Mouse (Mus musculus) layer of hippocampus, postnatal 25 days (tissue): ENCODE measurements around the gene Brox. TPM values are rescaled to one million over a fixed set of nuclear protein-coding genes. Genes with fewer than 3 reads are reported as not detected.

Source experiments
- DNase-seq, 2 experiments: peaks; one replicate each; pipeline ENCODE4 v3.0.0; 2022; ENCODE audit warnings: mixed read lengths in 2 of 2, low spot score in 1 of 2; ENCODE audit errors: extremely low spot score in 1 of 2
- total RNA-seq, 2 experiments: library from RNA; stranded (reverse); gene quantifications; 2 replicates each; pipeline ENCODE4 v1.2.3; 2021

Gene Brox
- total RNA-seq, 2 experiments from 2014 or later: 51.3 to 52.7 TPM

DNA sequence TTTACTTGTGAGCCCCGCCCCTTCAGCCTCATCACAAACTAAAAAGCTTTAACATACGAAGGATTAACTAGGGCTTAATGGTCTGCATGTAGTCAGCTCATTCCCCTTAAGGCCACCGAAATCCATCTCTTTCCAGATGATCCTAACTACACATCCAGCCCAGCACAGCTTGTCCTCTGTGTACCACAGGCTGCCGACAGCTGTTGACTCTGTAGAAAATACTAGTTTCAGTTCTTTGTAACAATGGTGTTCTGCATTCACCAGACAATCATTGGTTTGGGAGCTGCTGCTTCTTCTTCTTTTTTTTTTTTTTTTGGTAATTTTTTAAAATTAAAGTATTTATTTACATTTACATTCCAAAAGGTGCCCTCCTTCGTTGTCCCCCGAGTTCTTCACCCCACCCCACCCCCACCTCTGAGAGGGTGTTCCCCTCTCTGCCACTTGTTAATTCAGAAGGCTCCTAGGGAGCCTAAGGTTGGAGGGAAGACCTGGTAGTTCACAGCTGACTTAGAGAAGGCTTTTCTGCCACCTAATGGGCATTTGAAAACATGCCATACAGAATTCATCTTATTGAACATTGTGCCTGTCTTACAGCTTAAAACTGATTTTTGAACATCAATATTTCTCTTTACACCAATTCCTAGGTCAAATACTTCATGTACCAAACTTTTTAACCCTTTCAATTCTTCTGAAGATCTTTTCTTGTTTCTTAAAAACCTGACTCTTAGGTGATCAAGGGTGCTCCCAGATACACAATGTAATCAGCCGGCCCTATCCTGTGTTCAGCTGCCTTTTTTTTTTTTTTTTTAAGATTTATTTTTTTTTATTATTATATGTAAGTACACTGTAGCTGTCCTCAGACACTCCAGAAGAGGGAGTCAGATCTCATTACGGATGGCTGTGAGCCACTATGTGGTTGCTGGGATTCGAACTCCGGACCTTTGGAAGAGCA lies 23.9 kb downstream of the Brox start:
- no peak for DNase-seq

DNA sequence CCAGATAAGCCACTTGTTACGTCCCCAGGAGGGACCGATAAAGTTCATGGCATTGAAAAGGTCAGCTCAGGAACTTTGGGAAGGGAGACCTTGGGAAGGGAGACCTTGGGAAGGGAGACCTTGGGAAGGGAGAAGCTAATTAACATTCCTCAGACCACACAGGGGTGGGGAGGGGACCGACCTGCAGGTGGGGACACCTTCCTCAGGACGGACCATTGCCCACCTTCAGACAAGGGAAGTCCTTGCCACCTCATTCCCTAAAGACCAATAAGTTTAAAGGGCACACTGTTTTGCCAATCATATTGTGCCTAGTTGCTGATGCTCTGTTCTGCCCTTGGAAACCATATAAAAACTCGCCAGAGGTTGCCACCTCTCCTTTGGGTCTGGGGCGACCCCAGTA lies 29.4 kb downstream of the Brox start:
- no peak for DNase-seq

DNA sequence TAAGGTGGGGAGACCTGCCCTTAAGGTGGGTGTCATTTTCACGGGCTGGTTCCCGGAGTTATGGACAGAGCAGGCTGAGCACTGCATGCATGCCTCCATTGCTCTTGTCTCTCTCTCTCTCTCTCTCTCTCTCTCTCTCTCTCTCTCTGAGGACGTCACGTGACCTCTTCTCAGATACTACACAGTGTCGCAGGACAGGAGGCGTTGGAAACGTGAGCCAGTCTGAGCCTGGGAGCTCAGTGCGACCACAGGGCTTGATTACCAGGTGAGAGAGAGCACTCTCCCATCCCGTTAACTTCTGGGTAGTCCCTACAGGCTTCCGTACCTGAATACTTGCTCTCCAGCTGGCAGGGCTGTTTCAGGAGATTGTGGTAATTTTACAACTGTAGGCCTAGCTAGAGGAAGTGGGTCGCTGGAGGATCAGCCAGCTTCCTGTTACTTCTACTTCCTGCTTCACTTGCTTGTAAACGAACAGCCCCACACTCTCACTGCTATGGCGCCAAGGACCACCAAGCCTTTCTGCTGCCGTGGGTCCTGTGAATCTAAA lies 31.1 kb downstream of the Brox start:
- DNase-seq: no peak

DNA sequence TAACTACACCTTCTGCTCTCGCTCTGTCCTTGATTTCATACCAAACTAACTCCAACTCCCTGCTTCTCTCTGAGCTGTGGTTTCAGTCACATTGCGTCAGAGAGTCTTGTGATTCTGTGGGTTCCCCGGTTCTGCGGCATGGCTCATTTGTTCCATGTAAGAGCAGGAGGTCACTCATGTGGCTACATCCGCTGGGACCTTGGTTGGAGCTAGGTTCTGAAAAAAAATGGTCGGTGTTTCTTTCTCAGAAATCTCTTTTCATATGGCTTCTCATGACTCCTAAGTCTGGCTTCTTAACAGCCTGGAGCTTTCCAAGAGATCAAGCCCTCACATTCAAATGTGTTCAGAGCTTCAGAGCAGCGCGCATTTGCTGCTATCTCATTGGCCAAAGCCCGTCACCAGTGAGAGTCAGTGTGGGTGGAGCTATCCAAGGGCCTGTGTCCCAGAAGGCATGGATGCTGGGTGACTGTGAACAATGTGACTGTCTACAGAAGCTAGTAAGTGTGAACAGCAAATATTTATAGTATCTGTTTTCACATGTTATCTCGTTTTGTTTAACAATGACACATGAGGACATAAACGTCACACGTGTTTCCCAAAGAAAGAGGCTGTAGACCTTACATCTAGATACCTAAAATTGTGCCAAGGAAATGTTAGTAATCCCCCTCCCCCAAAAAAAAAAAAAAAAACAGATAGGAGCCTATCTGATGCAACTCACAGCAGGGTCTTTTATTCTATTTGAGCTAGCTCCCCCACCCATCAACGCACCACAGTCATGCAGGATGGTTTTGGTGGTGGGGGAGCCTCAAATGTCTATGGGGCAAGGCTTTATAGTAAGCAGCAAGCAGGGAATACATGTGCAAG lies 32.7 kb downstream of the Brox start:
- no peak for DNase-seq

DNA sequence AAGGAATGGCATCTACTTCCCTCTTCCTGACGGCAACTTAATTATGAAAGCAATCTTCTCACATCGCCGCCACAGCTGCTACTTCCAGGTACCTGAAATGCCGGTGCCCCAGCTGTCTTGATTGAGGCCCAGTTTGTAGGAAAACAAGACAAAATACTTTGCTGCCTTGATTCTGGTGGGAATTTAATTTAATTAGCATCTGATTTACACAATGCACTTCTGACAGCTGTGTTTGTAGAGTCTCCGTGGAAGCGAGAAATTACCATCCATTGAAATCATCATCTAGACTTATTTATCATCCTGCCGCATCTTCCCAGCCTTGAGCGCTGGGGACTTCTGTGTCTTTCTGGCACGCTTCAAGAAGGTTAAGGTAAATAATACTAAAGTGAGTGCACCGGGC lies 44.5 kb downstream of the Brox start:
- DNase-seq: no peak

- DNase-seq: no peak
These were observed 45.3 kb downstream of the Brox start for GRCm38 (mm10) chr1:183251818-183252217.

- DNase-seq: no peak
These were observed 46.5 kb downstream of the Brox start for GRCm38 (mm10) chr1:183250612-183251011.

- DNase-seq: no peak
These were observed 48.9 kb downstream of the Brox start for GRCm38 (mm10) chr1:183248144-183248543.

DNA sequence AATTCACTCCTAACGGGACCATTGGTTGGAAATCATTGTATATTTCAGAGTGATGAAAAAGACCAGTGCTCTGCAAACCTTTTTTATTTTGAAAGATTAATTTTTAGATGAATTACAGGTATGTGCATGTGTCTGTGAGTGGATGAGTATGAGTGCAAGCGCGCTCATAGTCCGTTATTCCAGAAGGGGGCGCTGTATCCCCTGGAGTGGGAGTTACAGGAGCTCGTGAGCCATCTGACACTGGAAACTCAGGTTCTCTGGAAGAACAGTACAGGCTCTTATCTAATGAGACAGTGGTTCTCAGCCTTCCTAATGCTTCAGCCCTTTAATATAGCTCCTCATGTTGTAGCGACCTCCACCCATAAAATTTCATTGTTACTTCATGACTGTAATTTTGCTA lies 53.8 kb downstream of the Brox start:
- DNase-seq: no peak

GRCm38 (mm10) chr1:183237901-183238300 lies 59.2 kb downstream of the Brox start:
- DNase-seq: peak in 1 of 2 experiments; percentile 18

GRCm38 (mm10) chr1:183236460-183236859 lies 60.6 kb downstream of the Brox start:
- no peak for DNase-seq

DNA sequence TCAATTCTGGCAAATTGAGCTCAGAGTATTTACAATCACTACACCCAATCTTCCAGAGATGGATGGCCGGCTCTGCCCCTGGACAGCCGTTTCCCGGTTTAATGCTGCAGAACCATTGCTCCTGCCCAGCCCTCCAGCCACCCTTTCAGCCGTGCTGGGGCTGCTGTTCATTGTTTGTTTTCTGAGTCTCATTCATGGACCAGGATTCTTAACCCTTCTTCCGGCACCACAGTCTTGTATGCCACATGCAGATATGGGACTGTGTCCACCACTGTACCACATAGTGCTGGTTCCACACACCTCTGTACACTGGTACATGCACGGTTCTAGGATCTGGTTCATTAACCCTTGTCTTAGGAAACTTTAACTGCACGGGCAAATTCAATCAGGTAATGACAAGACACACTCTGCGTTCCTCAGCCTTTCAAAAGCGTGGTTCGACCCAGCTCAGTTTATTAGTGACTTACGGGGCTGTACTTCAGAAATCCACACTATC lies 63.3 kb downstream of the Brox start:
- no peak for DNase-seq

DNA sequence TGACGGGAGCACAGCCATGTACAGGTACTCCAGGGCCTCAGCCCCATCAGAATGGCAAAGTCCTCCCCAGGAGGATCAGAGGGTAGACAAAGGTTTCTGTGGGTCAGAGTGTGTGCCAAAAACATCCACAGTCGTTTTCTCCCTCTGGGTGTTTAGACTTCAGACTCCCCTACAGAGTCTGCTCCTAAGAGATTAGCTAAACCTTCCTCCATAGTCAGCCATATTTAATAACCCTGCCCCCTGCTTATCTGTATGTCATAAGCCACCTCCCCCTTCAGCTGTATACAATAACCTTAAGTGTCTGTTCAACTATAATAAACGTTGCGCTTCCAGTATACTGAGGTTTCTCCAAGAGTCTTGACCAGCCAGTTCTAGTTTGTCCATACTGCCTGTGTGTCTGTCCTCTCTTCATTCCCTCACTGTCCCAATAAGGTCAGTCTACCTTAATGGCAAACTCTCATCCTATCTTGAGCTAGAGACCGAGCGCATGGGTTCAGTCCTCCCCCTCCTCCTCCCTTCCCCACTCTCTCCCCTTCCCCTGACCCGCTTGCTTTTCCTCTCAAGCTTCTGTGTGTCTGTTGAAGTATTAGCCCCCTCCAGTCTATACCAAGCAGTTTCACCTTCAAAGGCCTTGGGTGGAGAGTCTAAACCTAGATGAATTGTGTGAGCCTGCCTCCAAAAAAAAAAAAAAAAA lies 63.9 kb downstream of the Brox start:
- DNase-seq: no peak

- no peak for DNase-seq
These were observed 69.6 kb downstream of the Brox start for GRCm38 (mm10) chr1:183227469-183227868.

Other genes starting within 250 kb of the Brox start
- gene Disp1, start 75.7 kb downstream of the Brox start, total RNA-seq: 1 to 10 TPM; 3.7 to 5.0 TPM
- gene Aida, start 679 bp downstream of the Brox start, total RNA-seq: 10 to 100 TPM; 45.2 to 50.7 TPM
- gene Mia3, start 72.3 kb upstream of the Brox start, total RNA-seq: 100 to 1,000 TPM; 210 to 220 TPM
- gene Taf1a, start 91.7 kb upstream of the Brox start, total RNA-seq: 10 to 100 TPM; 16.7 to 19.1 TPM
- gene Hhipl2, start 120.9 kb upstream of the Brox start, total RNA-seq: under 1 TPM; 0.21 to 0.30 TPM